Mouse (Mus musculus): ENCODE measurements around the gene Fads2. TPM values are rescaled to one million over a fixed set of nuclear protein-coding genes. Genes with fewer than 3 reads are reported as not detected.

Fads2 gene
- polyA plus RNA-seq, 1 experiment, result 115 TPM

GRCm38 (mm10) chr19:10058876-10059427, 42.6 kb downstream of the Fads2 start:
- WGBS, result 66% methylated on average over 9 of the region's 9 CpGs
- H3K27me3 ChIP-seq (ENCODE audit: control insufficient read depth, insufficient read depth, low read length), result no peaks in the 10 kb centered on the region
- no peak overlapping the region for H3K4me3 ChIP-seq (replicated peaks; ENCODE audit: insufficient read depth, low read depth, low read length)
- no peak overlapping the region for H3K27ac ChIP-seq (ENCODE audit: insufficient read depth, low read length)
- DNase-seq, result no peak
- TF ChIP-seq CTCF (IDR thresholded peaks at IDR 0.05; ENCODE audit: borderline replicate concordance, insufficient read depth, low read depth, low read length) (no peak), POLR2A (IDR thresholded peaks at IDR 0.05; ENCODE audit: borderline replicate concordance, insufficient read depth, low read length) (no peak)
- H3K4me1 ChIP-seq (ENCODE audit: control insufficient read depth, insufficient read depth, low read length), result no peaks in the 10 kb centered on the region

GRCm38 (mm10) chr19:10058352-10058825, 43.2 kb downstream of the Fads2 start:
- no peaks in the 10 kb centered on the region for H3K27me3 ChIP-seq (ENCODE audit: control insufficient read depth, insufficient read depth, low read length)
- DNase-seq, result no peak
- WGBS, result 85% methylated on average over 1 of the region's 1 CpGs
- no peak for TF ChIP-seq CTCF (IDR thresholded peaks at IDR 0.05; ENCODE audit: borderline replicate concordance, insufficient read depth, low read depth, low read length)
- no peak for TF ChIP-seq POLR2A (IDR thresholded peaks at IDR 0.05; ENCODE audit: borderline replicate concordance, insufficient read depth, low read length)
- H3K27ac ChIP-seq (ENCODE audit: insufficient read depth, low read length), result no peak overlapping the region
- H3K4me1 ChIP-seq (ENCODE audit: control insufficient read depth, insufficient read depth, low read length), result no peaks in the 10 kb centered on the region
- no peak overlapping the region for H3K4me3 ChIP-seq (replicated peaks; ENCODE audit: insufficient read depth, low read depth, low read length)

GRCm38 (mm10) chr19:10057486-10058351, 43.8 kb downstream of the Fads2 start:
- DNase-seq, result no peak
- WGBS, result 55% methylated on average over 11 of the region's 11 CpGs
- Histone ChIP-seq H3K4me3 (replicated peaks; ENCODE audit: insufficient read depth, low read depth, low read length) (no peak overlapping the region), H3K4me1 (ENCODE audit: control insufficient read depth, insufficient read depth, low read length) (no peaks in the 10 kb centered on the region), H3K27ac (ENCODE audit: insufficient read depth, low read length) (no peak overlapping the region), H3K27me3 (ENCODE audit: control insufficient read depth, insufficient read depth, low read length) (no peaks in the 10 kb centered on the region)
- no peak for TF ChIP-seq CTCF (IDR thresholded peaks at IDR 0.05; ENCODE audit: borderline replicate concordance, insufficient read depth, low read depth, low read length)
- no peak for TF ChIP-seq POLR2A (IDR thresholded peaks at IDR 0.05; ENCODE audit: borderline replicate concordance, insufficient read depth, low read length)

- H3K27ac ChIP-seq (ENCODE audit: insufficient read depth, low read length), result no peak overlapping the region
- no peaks in the 10 kb centered on the region for H3K27me3 ChIP-seq (ENCODE audit: control insufficient read depth, insufficient read depth, low read length)
- WGBS, result 88% methylated on average over 3 of the region's 3 CpGs
- no peak for DNase-seq
- H3K4me1 ChIP-seq (ENCODE audit: control insufficient read depth, insufficient read depth, low read length), result no peaks in the 10 kb centered on the region
- H3K4me3 ChIP-seq (replicated peaks; ENCODE audit: insufficient read depth, low read depth, low read length), result no peak overlapping the region
- TF ChIP-seq CTCF (IDR thresholded peaks at IDR 0.05; ENCODE audit: borderline replicate concordance, insufficient read depth, low read depth, low read length) (no peak), POLR2A (IDR thresholded peaks at IDR 0.05; ENCODE audit: borderline replicate concordance, insufficient read depth, low read length) (no peak)
Observed at GRCm38 (mm10) chr19:10056686-10057085, 44.9 kb downstream of the Fads2 start.

DNA sequence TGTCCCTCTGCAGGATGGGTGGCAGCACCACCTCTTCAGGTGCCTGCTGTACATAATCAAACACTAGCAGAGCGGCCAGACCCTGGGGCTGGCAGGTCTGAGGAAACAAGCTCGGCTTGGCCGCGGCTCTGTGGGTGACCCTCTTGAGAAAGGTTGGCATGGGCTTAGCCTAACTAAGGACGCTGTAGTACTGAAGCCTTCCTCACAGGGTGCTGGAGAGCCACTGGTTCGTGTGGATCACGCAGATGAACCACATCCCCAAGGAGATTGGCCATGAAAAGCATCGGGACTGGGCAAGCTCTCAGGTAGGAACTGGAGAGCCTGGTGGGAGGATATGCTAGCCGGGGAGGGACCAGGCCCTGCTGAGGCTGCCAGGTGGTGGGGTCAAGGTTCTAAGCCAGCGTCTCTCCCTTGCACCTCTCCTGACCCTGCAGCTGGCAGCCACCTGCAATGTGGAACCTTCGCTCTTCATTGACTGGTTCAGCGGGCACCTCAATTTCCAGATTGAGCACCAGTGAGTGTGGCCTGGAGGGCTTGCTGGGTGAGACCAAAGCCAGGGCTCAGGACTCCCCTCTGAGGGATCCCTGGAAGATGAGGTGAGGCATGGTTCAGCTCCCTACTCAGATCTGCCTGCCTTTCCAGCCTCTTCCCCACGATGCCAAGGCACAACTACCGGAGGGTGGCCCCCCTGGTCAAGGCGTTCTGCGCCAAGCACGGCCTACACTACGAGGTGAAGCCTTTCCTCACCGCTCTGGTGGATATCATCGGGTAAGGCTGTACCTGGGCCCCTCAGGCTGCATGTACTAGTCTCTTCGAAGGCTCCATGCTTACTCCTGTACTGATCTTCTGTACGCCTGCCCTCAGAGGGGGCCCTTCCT, 45.5 kb downstream of the Fads2 start:
- WGBS, result 76% methylated on average over 22 of the region's 22 CpGs
- H3K27ac ChIP-seq (ENCODE audit: insufficient read depth, low read length), result no peak overlapping the region
- TF ChIP-seq CTCF (IDR thresholded peaks at IDR 0.05; ENCODE audit: borderline replicate concordance, insufficient read depth, low read depth, low read length) (no peak), POLR2A (IDR thresholded peaks at IDR 0.05; ENCODE audit: borderline replicate concordance, insufficient read depth, low read length) (no peak)
- H3K27me3 ChIP-seq (ENCODE audit: control insufficient read depth, insufficient read depth, low read length), result no peaks in the 10 kb centered on the region
- DNase-seq, result no peak
- H3K4me1 ChIP-seq (ENCODE audit: control insufficient read depth, insufficient read depth, low read length), result no peaks in the 10 kb centered on the region
- H3K4me3 ChIP-seq (replicated peaks; ENCODE audit: insufficient read depth, low read depth, low read length), result no peak overlapping the region

DNA sequence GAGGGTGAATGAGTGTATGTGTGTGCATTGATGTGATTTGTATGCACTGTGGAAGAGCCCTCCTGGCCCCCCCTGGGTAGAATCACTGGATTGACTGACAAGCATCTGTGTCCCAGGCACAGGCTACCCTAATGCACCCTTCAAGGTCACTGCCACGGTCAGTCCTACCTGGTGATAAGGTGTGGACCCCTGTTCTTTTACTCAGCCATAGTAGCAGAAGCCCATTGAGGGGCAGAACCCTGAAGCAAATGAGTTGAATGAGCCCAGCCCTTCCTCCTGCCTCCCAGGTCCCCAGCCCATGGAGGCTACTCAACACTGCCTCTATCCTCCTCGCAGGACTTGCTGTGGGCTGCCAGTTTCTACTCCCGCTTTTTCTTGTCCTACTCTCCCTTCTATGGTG, 46.3 kb downstream of the Fads2 start:
- TF ChIP-seq CTCF (IDR thresholded peaks at IDR 0.05; ENCODE audit: borderline replicate concordance, insufficient read depth, low read depth, low read length) (no peak), POLR2A (IDR thresholded peaks at IDR 0.05; ENCODE audit: borderline replicate concordance, insufficient read depth, low read length) (no peak)
- H3K4me3 ChIP-seq (replicated peaks; ENCODE audit: insufficient read depth, low read depth, low read length), result no peak overlapping the region
- DNase-seq, result no peak
- no peak overlapping the region for H3K27ac ChIP-seq (ENCODE audit: insufficient read depth, low read length)
- WGBS, result 81% methylated on average over 3 of the region's 3 CpGs
- no peaks in the 10 kb centered on the region for H3K4me1 ChIP-seq (ENCODE audit: control insufficient read depth, insufficient read depth, low read length)
- no peaks in the 10 kb centered on the region for H3K27me3 ChIP-seq (ENCODE audit: control insufficient read depth, insufficient read depth, low read length)

GRCm38 (mm10) chr19:10054361-10055075, 47.0 kb downstream of the Fads2 start:
- WGBS, result 83% methylated on average over 6 of the region's 6 CpGs
- no peak overlapping the region for H3K4me3 ChIP-seq (replicated peaks; ENCODE audit: insufficient read depth, low read depth, low read length)
- TF ChIP-seq POLR2A (IDR thresholded peaks at IDR 0.05; ENCODE audit: borderline replicate concordance, insufficient read depth, low read length), result no peak
- no peak for TF ChIP-seq CTCF (IDR thresholded peaks at IDR 0.05; ENCODE audit: borderline replicate concordance, insufficient read depth, low read depth, low read length)
- H3K27ac ChIP-seq (ENCODE audit: insufficient read depth, low read length), result no peak overlapping the region
- H3K27me3 ChIP-seq (ENCODE audit: control insufficient read depth, insufficient read depth, low read length), result no peaks in the 10 kb centered on the region
- no peaks in the 10 kb centered on the region for H3K4me1 ChIP-seq (ENCODE audit: control insufficient read depth, insufficient read depth, low read length)
- DNase-seq, result no peak

Data from cerebellum, adult 2 months (tissue).